Mouse (Mus musculus): Measurements from ENCODE around the gene Gm4924. TPM values are rescaled to one million over a fixed set of nuclear protein-coding genes. Genes with fewer than 3 reads are reported as not detected.

The Gm4924 gene
- polyA plus RNA-seq (2016; fragmentation: Nextera tagmentation; extraction: Ambion mirVana), result 9.7 and 9.9 TPM in 2 replicates

DNA sequence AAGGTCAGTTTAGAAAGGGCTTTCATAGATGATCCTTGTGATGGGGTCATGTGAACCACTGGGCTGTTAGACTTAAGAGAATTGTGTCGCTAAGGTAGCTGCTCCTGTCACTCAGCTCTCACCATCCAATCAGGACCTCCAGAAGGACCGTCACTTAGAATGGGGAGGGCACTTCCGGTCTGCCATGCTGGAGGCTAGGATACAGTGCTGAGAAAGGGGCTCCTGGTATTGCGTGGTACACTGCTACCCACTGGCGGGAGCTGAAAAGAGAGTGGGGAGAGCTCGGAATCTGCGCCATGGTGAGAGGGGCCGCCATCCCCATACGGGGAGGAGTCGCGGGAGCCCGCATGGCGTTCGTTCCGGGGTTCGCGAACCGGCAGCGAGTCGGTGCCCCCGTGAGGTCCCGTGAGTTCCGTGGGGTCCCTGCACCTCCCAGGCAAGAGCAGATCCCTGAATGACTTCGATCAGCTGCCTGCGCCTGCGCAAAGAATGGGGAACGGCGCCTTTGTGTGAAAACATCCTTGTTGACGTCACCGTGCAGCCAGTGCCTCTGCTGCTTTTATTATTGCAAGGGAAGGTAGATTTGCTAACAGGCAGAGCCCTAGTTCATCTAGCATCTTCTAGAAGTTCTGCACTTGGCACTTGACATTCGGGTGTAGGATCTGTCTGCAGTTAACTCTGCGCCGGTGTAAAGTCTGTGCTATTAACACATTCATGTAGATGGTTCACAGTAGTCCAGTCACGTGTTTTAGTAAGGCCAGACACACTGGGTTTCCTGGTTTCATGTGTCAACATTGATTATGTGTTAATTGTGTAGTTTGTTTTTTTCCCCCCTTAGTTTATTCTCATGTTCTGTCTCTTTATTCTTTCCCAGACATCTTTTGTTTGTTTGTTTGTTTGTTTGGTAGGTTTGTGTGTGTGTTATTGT is at the start of gene Gm4924:
Gm4924 (plus strand) TSS at position 173 of the 928 bp plus-strand sequence.
- H3K4me3 ChIP-seq, result peak within 1 kb of the TSS; percentile 71
- peaks cover 45% of the 10 kb centered on the region for H3K9me3 ChIP-seq (replicated peaks)
- DNase-seq (ENCODE audit: low spot score), result peak; percentile 86
- WGBS, result 6% methylated on average over 34 of the region's 34 CpGs
- peak within 1 kb of the TSS; percentile 96 for H3K27ac ChIP-seq (replicated peaks)
- H3K27me3 ChIP-seq (ENCODE audit: low read depth, poor library complexity, severe bottlenecking), result no peaks in the 10 kb centered on the region
- peaks cover 32% of the 10 kb centered on the region for H3K36me3 ChIP-seq
- H3K4me1 ChIP-seq, result peaks cover 6% of the 10 kb centered on the region; the same call in 1 of the 2 replicates

DNA sequence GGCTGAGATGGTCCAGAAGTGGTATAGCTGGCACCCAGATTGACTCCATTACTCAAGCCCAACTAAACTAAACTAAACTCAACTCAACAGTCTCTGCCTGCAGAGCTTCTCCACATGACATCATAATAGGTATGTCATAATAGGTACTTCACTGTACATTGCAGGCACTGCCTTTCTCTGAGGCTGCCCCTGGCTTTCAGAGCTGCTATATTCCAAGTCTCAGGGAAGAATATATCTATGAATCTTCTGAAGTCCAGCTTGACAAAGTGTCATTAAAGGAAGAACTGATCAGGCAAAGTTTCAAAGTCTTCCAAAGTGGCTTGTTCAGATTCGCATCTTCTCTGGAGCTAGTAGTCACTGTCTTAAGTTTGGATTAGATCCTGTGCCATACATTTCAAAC is 37.6 kb upstream of the Gm4924 start, which contains the start of gene 4932415D10Rik:
4932415D10Rik (minus strand) TSS at position 101 of the 400 bp plus-strand sequence.
- no peaks in the 10 kb centered on the region for H3K27me3 ChIP-seq (ENCODE audit: low read depth, poor library complexity, severe bottlenecking)
- no peaks in the 10 kb centered on the region for H3K4me1 ChIP-seq
- H3K36me3 ChIP-seq, result no peaks in the 10 kb centered on the region
- no peak within 1 kb of the TSS for H3K4me3 ChIP-seq
- no peak for DNase-seq (ENCODE audit: low spot score)
- 92% methylated on average over 1 of the region's 1 CpGs for WGBS
- H3K27ac ChIP-seq (replicated peaks), result no peak within 1 kb of the TSS
- peaks cover 32% of the 10 kb centered on the region; the same call in 1 of the 2 replicates for H3K9me3 ChIP-seq (replicated peaks)

DNA sequence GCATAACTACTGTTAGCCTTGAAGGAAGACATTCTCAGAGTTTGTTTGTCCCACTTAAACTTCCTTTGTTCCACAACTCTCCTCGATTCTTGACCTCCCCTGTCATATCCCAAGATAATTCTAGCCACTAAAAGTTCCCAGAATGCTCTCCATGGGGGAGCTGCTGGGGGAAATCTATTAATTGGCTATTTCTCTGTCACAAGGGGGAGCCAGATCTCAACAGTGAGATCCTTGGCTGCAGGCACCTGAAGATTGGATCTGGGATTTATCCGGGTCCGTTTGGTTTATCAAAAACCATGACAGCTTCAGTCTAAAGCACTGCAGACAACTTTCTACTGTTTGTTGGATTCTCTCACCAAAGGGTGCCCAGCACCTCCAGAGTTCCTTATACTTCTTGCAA is 33.9 kb upstream of the Gm4924 start:
- Histone ChIP-seq H3K27me3 (ENCODE audit: low read depth, poor library complexity, severe bottlenecking) (no peaks in the 10 kb centered on the region), H3K27ac (replicated peaks) (no peak overlapping the region), H3K4me3 (no peak overlapping the region), H3K36me3 (no peaks in the 10 kb centered on the region), H3K9me3 (replicated peaks) (peaks cover 36% of the 10 kb centered on the region; the same call in 1 of the 2 replicates), H3K4me1 (no peaks in the 10 kb centered on the region)
- WGBS, result 70% methylated on average over 3 of the region's 3 CpGs
- no peak for DNase-seq (ENCODE audit: low spot score)

DNA sequence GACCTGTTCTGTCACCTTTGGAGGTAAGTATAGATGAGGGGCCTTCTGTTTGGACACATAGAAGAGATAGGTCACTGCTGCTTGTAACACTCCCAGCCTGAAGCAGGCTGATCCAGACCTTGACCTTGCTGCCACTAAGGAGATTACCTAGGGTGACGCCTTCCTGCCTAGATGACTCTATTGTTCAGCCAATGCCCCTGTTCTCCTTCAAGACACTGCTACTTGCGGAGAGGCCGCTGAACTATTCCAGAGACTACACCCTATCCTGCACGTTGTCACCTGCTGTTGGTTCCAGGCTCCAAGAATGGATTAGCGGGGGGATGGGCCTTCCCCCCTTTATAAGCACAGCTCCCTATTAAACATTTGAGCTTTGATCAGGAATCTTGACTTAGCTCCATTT is 24.2 kb upstream of the Gm4924 start:
- 84% methylated on average over 5 of the region's 5 CpGs for WGBS
- H3K27me3 ChIP-seq (ENCODE audit: low read depth, poor library complexity, severe bottlenecking), result no peaks in the 10 kb centered on the region

DNA sequence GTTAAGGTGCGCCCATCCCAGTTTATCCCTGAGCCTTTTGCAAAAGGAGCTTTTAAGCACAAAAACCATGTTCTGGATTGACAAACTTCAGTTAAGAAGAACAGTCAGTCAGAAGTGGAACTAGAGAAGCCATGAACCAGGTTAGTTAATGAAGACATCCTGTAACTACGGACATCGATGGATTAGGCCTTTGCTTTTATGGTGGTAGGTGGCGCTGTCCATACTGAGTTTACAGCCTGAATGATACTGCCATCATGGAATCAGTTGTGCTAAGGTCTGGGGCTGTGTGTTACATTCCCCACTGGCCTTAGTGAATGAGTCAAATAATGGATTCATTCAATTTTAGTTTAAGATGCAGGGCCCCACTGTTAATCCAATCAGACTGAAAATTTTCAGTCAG is 1.3 kb downstream of the Gm4924 start:
- peaks cover 50% of the 10 kb centered on the region for H3K9me3 ChIP-seq (replicated peaks)
- DNase-seq (ENCODE audit: low spot score), result no peak

More for the DNA sequence above, 24.2 kb upstream of the Gm4924 start:
- no peak for DNase-seq (ENCODE audit: low spot score)
- no peaks in the 10 kb centered on the region for H3K36me3 ChIP-seq
- H3K9me3 ChIP-seq (replicated peaks), result peaks cover 17% of the 10 kb centered on the region; the same call in 1 of the 2 replicates
- no peaks in the 10 kb centered on the region for H3K4me1 ChIP-seq
- no peak overlapping the region for H3K4me3 ChIP-seq
- no peak overlapping the region for H3K27ac ChIP-seq (replicated peaks)

DNA sequence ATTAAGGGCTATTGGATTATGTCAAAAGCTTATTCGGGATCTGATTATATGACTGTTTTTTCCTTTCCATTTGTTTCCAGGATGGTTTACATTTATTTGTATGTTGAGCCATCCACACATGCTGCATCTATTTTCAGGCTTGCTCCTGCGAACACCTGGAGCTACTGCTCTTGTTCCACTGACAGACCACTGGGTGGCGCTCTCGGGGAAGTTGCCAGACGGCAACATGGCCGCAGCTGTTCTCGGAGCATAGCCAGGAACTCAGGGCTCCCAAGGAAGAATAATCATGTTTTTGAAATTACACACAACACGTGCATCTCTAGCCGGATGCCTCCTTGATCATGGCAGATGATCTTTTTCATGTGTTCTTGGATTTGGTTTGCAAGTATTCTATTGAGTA is 7.9 kb downstream of the Gm4924 start:
- Histone ChIP-seq H3K9me3 (replicated peaks) (peaks cover 83% of the 10 kb centered on the region), H3K4me3 (no peak overlapping the region), H3K27ac (replicated peaks) (no peak overlapping the region), H3K27me3 (ENCODE audit: low read depth, poor library complexity, severe bottlenecking) (no peaks in the 10 kb centered on the region), H3K4me1 (no peaks in the 10 kb centered on the region), H3K36me3 (peaks cover 49% of the 10 kb centered on the region)
- 84% methylated on average over 9 of the region's 9 CpGs for WGBS
- no peak for DNase-seq (ENCODE audit: low spot score)

More for the DNA sequence above, 1.3 kb downstream of the Gm4924 start:
- Histone ChIP-seq H3K4me3 (no peak overlapping the region), H3K27ac (replicated peaks) (no peak overlapping the region), H3K4me1 (peaks cover 6% of the 10 kb centered on the region; the same call in 1 of the 2 replicates), H3K27me3 (ENCODE audit: low read depth, poor library complexity, severe bottlenecking) (no peaks in the 10 kb centered on the region), H3K36me3 (peaks cover 37% of the 10 kb centered on the region)
- WGBS, result 96% methylated on average over 4 of the region's 4 CpGs

DNA sequence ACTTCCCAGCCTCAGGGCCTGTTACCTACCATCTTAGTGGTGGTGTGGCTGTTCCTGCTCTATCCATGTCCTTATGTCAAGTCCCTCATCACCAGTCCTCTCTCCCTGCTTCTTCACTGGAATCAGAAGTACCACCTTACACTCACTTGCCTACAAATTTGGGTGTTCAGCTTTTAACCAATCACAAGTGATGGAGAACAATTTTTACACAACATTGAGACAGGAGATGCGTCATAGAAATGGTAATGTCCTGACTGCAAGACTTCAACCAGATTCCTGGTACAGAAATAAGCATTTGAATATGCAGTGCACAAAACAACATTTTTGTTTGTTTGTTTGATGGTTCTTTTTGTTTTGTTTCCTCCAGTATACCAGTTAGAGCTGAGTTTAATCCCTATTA is 28.9 kb downstream of the Gm4924 start:
- DNase-seq (ENCODE audit: low spot score), result no peak
- H3K4me3 ChIP-seq, result no peak overlapping the region
- peaks cover 68% of the 10 kb centered on the region for H3K9me3 ChIP-seq (replicated peaks)
- no peak overlapping the region for H3K27ac ChIP-seq (replicated peaks)
- WGBS, result 92% methylated on average over 1 of the region's 1 CpGs
- no peaks in the 10 kb centered on the region for H3K27me3 ChIP-seq (ENCODE audit: low read depth, poor library complexity, severe bottlenecking)
- H3K36me3 ChIP-seq, result peaks cover 22% of the 10 kb centered on the region
- no peaks in the 10 kb centered on the region for H3K4me1 ChIP-seq

DNA sequence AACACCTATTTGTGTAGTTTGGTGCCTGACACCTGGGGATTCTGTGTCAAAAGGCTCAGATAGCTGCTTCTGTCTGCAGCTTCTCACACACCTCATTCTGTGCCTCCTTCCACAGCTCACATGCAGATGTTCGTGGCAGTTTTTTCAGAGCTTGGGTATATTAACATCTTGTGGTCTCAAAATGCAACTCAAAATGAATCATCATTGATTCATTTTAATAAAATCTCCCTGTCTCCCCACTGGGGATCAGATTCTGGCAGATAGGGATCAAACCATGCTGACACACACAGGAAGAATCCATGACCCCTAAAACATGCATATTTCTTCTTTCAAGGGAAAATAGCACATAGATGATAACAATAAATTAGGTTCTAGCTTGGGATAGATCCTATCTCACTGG is 55.5 kb downstream of the Gm4924 start:
- Histone ChIP-seq H3K9me3 (replicated peaks) (peaks cover 56% of the 10 kb centered on the region), H3K27me3 (ENCODE audit: low read depth, poor library complexity, severe bottlenecking) (no peaks in the 10 kb centered on the region), H3K4me3 (no peak overlapping the region), H3K36me3 (no peaks in the 10 kb centered on the region), H3K27ac (replicated peaks) (no peak overlapping the region), H3K4me1 (no peaks in the 10 kb centered on the region)
- 90% methylated on average over 1 of the region's 1 CpGs for WGBS
- no peak for DNase-seq (ENCODE audit: low spot score)

DNA sequence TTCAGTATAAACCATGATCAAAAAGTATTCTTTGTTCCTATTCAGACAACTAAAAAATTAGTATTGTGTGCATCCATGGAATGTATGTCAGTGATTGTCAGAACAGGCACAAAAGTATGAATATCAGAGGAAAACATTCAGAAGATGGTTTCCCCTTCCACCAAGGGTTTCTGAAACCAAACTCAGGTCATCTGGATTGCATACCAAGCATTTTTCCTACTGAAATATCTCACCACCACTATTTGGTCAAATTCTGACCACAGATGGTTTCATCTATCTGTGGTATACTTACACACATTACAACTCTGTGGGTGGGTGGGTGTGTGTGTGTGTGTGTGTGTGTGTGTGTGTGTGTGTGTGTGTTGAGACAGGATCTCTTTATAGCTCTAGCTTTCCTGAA is 69.6 kb downstream of the Gm4924 start:
- no peak for DNase-seq (ENCODE audit: low spot score)
- Histone ChIP-seq H3K4me3 (no peak overlapping the region), H3K4me1 (no peaks in the 10 kb centered on the region), H3K9me3 (replicated peaks) (peaks cover 72% of the 10 kb centered on the region), H3K27ac (replicated peaks) (no peak overlapping the region), H3K27me3 (ENCODE audit: low read depth, poor library complexity, severe bottlenecking) (no peaks in the 10 kb centered on the region), H3K36me3 (no peaks in the 10 kb centered on the region)

Other genes with a start within 250 kb of the Gm4924 start
- 4.9 and 6.2 TPM in 2 replicates for gene AU041133, start 226.2 kb upstream of the Gm4924 start, polyA plus RNA-seq (2016; fragmentation: Nextera tagmentation; extraction: Ambion mirVana)
- 16.0 and 16.2 TPM in 2 replicates for gene Zfp938, start 113.0 kb upstream of the Gm4924 start, polyA plus RNA-seq (2016; fragmentation: Nextera tagmentation; extraction: Ambion mirVana)
- gene 4932415D10Rik, start 37.7 kb upstream of the Gm4924 start, polyA plus RNA-seq (2016; fragmentation: Nextera tagmentation; extraction: Ambion mirVana), result not detected in 2 replicates
- gene Gm1553, start 138.4 kb downstream of the Gm4924 start, polyA plus RNA-seq (2016; fragmentation: Nextera tagmentation; extraction: Ambion mirVana), result not detected in 2 replicates